In genomic region chr16:27417632-27418031, GRCm38 (mm10) we compare ENCODE assay signal across 24 mouse cellular contexts. TPM values are rescaled to one million over a fixed set of nuclear protein-coding genes. Genes with fewer than 3 reads are reported as not detected.
DNase-seq lines count a peak whose midpoint lies in the region; ATAC-seq and TF ChIP-seq lines count a peak whose summit lies in the region.
"Had no signal": no experiment of that assay in that cellular context is flagged by ENCODE, and none has a peak within 500 bp of the region (broad histone marks: within the 10 kb centered on the region; RNA-seq: fewer than 3 reads in every experiment).

No protein-coding gene starts in this region.

- peaks cover 25% of the 10 kb centered on the region for H3K36me3 ChIP-seq in midbrain, embryonic 11.5 days (ENCODE audit: control insufficient read depth, insufficient read depth, low read length)
- peaks cover 97% of the 10 kb centered on the region for H3K36me3 ChIP-seq in midbrain, embryonic 10.5 days
- peaks cover 52% of the 10 kb centered on the region for H3K36me3 ChIP-seq in intestine, postnatal 0 days (ENCODE audit: control insufficient read depth, insufficient read depth)

- DNase-seq in gastrocnemius, adult 18-20 months (ENCODE audit: low spot score) = peak; percentile 20
- DNase-seq in gastrocnemius, postnatal 4 days (ENCODE audit: low spot score in 2 of 2) = no peak
- peak; percentile 69 for DNase-seq in midbrain, embryonic 11.5 days (ENCODE audit: low spot score, missing footprints)
- no peak for DNase-seq in midbrain, embryonic 10.5 days (ENCODE audit: low spot score)
- DNase-seq in layer of hippocampus, adult 9-11 months = no peak
- no peak for DNase-seq in embryo, embryonic 11 days
- DNase-seq: adrenal gland, postnatal 10 days; cerebellum, adult 11 months; cerebellum, adult 8-10 months; cerebellum, postnatal 25 days; forebrain, postnatal 0 days; heart, postnatal 36 days had no signal

- no peak for TF ChIP-seq CTCF in intestine, postnatal 0 days (IDR thresholded peaks at IDR 0.05; ENCODE audit: low read depth)

- H3K9ac ChIP-seq in midbrain, embryonic 11.5 days (ENCODE audit: low read length) = no peak overlapping the region
- no peak overlapping the region for H3K9ac ChIP-seq in intestine, postnatal 0 days (ENCODE audit: low read depth, low read length)
- H3K9ac ChIP-seq: forebrain, embryonic 13.5 days; forebrain, postnatal 0 days; heart, embryonic 13.5 days; hindbrain, embryonic 12.5 days had no signal

- no peaks in the 10 kb centered on the region; the same call in 1 of the 2 replicates for H3K9me3 ChIP-seq in midbrain, embryonic 11.5 days (ENCODE audit: control insufficient read depth, low read length)
- H3K9me3 ChIP-seq in midbrain, embryonic 10.5 days (replicated peaks) = peaks cover 12% of the 10 kb centered on the region; the same call in 1 of the 2 replicates
- H3K9me3 ChIP-seq in intestine, postnatal 0 days (ENCODE audit: control insufficient read depth) = peaks cover 2% of the 10 kb centered on the region; the same call in 1 of the 2 replicates
- H3K9me3 ChIP-seq: embryonic facial prominence, embryonic 10.5 days; forebrain, embryonic 13.5 days; hindbrain, embryonic 12.5 days had no signal

- 93% methylated on average over 3 of the region's 3 CpGs for WGBS in midbrain, embryonic 11.5 days
- 94% methylated on average over 3 of the region's 3 CpGs for WGBS in midbrain, embryonic 10.5 days
- WGBS in intestine, postnatal 0 days = 91% methylated on average over 3 of the region's 3 CpGs

- no peak overlapping the region for H3K27ac ChIP-seq in midbrain, embryonic 11.5 days (ENCODE audit: low read depth, low read length)
- no peak overlapping the region for H3K27ac ChIP-seq in midbrain, embryonic 10.5 days (replicated peaks)
- no peak overlapping the region for H3K27ac ChIP-seq in intestine, postnatal 0 days (ENCODE audit: low read depth, low read length)
- H3K27ac ChIP-seq: embryonic facial prominence, embryonic 10.5 days; forebrain, embryonic 13.5 days; heart, embryonic 13.5 days; hindbrain, embryonic 12.5 days had no signal

- no peak overlapping the region for H3K4me2 ChIP-seq in midbrain, embryonic 11.5 days
- H3K4me2 ChIP-seq in intestine, postnatal 0 days (replicated peaks; ENCODE audit: low read depth) = no peak overlapping the region
- H3K4me2 ChIP-seq: forebrain, embryonic 13.5 days; heart, embryonic 13.5 days; hindbrain, embryonic 12.5 days had no signal

- no peak for ATAC-seq in midbrain, embryonic 11.5 days (ENCODE audit: low FRiP score)
- peak; percentile 49 to 53; a peak in 2 of 4 replicates for ATAC-seq in hematopoietic stem cell, adult 5-6 weeks (replicated peaks in 1 of 2; ENCODE audit: insufficient read depth in 1 of 2, low FRiP score in 2 of 2, low TSS enrichment in 1 of 2, low read depth in 1 of 2, poor library complexity in 2 of 2, severe bottlenecking in 2 of 2)
- ATAC-seq in intestine, postnatal 0 days = no peak
- ATAC-seq: forebrain, embryonic 13.5 days; forebrain, postnatal 0 days; hindbrain, embryonic 16.5 days; inflammation-experienced regulatory T-cells, adult 6 months had no signal

- H3K4me3 ChIP-seq in midbrain, embryonic 11.5 days (ENCODE audit: low read depth, low read length) = no peak overlapping the region
- no peak overlapping the region for H3K4me3 ChIP-seq in midbrain, embryonic 10.5 days
- H3K4me3 ChIP-seq in intestine, postnatal 0 days (ENCODE audit: low read depth, low read length) = no peak overlapping the region
- H3K4me3 ChIP-seq: embryonic facial prominence, embryonic 10.5 days; forebrain, embryonic 13.5 days; heart, embryonic 13.5 days; hindbrain, embryonic 12.5 days had no signal

- H3K4me1 ChIP-seq in midbrain, embryonic 11.5 days (ENCODE audit: control insufficient read depth, insufficient read depth, low read length) = no peaks in the 10 kb centered on the region
- H3K4me1 ChIP-seq in midbrain, embryonic 10.5 days = no peaks in the 10 kb centered on the region
- no peaks in the 10 kb centered on the region for H3K4me1 ChIP-seq in intestine, postnatal 0 days (replicated peaks; ENCODE audit: control insufficient read depth, insufficient read depth, low read length)
- H3K4me1 ChIP-seq: embryonic facial prominence, embryonic 10.5 days; forebrain, embryonic 13.5 days; heart, embryonic 13.5 days; hindbrain, embryonic 12.5 days had no signal

- H3K27me3 ChIP-seq in midbrain, embryonic 11.5 days (ENCODE audit: control insufficient read depth, insufficient read depth, low read length) = no peaks in the 10 kb centered on the region
- no peaks in the 10 kb centered on the region for H3K27me3 ChIP-seq in midbrain, embryonic 10.5 days (ENCODE audit: low read depth, poor library complexity, severe bottlenecking)
- no peaks in the 10 kb centered on the region for H3K27me3 ChIP-seq in intestine, postnatal 0 days (replicated peaks; ENCODE audit: control insufficient read depth, insufficient read depth, low read length)
- H3K27me3 ChIP-seq: forebrain, embryonic 13.5 days; heart, embryonic 13.5 days; hindbrain, embryonic 12.5 days had no signal

RNA-seq across cellular contexts. Expression of gene Ccdc50, which starts 29.0 kb away (rescaled TPM):
- total RNA-seq in gastrocnemius, adult 18-20 months (2021) = 100 to 1,000 TPM in 1 of 2 experiments, 10 to 100 TPM in 1; 81.2 to 104 TPM
- 100 to 1,000 TPM in 1 of 2 experiments, 10 to 100 TPM in 1; 94.3 to 107 TPM for total RNA-seq in gastrocnemius, postnatal 4 days (2021)
- 74.9 and 77.1 TPM in 2 replicates for polyA plus RNA-seq in midbrain, embryonic 11.5 days (2014; fragmentation: Nextera tagmentation; extraction: Ambion mirVana)
- 53.2 and 57.8 TPM in 2 replicates for polyA plus RNA-seq in midbrain, embryonic 10.5 days (2016; fragmentation: Nextera tagmentation; extraction: Ambion mirVana)
- 87.2 and 129 TPM in 2 replicates for total RNA-seq in hematopoietic stem cell, adult 5-6 weeks (2017)
- 18.9 and 21.0 TPM in 2 replicates for polyA plus RNA-seq in intestine, postnatal 0 days (2015; fragmentation: Nextera tagmentation; extraction: Ambion mirVana)

RNA-seq across cellular contexts. Expression of gene Uts2b, which starts 47.6 kb away (rescaled TPM):
- total RNA-seq in gastrocnemius, adult 18-20 months (2021) = not detected
- total RNA-seq in gastrocnemius, postnatal 4 days (2021) = not detected
- polyA plus RNA-seq in midbrain, embryonic 11.5 days (2014; fragmentation: Nextera tagmentation; extraction: Ambion mirVana) = not detected in 2 replicates
- polyA plus RNA-seq in midbrain, embryonic 10.5 days (2016; fragmentation: Nextera tagmentation; extraction: Ambion mirVana) = not detected in 2 replicates
- total RNA-seq in hematopoietic stem cell, adult 5-6 weeks (2017) = not detected in 2 replicates
- polyA plus RNA-seq in intestine, postnatal 0 days (2015; fragmentation: Nextera tagmentation; extraction: Ambion mirVana) = 0.14 and 0.37 TPM in 2 replicates
- total RNA-seq: adrenal gland, postnatal 10 days; adrenal gland, postnatal 4 days; forebrain, postnatal 0 days; gastrocnemius, adult 8-10 months had no signal
- polyA plus RNA-seq: C2C12; embryonic facial prominence, embryonic 10.5 days; forebrain, embryonic 13.5 days; forebrain, postnatal 0 days; gonadal fat pad, adult 2 months; inflammation-experienced regulatory T-cells, adult 6 months had no signal

Comparison
In these comparisons a context has a peak if more than half of its experiments do, and no peak if none do; other contexts are left out.
1. DNase-seq: peak in gastrocnemius, adult 18-20 months (single experiment) and midbrain, embryonic 11.5 days (single experiment); none in gastrocnemius, postnatal 4 days (0 of 2), midbrain, embryonic 10.5 days (single experiment), layer of hippocampus, adult 9-11 months (single experiment) and embryo, embryonic 11 days (single experiment).
2. ATAC-seq: peak in hematopoietic stem cell, adult 5-6 weeks (2 of 2); none in midbrain, embryonic 11.5 days (single experiment) and intestine, postnatal 0 days (single experiment).